In the genomic region with DNA sequence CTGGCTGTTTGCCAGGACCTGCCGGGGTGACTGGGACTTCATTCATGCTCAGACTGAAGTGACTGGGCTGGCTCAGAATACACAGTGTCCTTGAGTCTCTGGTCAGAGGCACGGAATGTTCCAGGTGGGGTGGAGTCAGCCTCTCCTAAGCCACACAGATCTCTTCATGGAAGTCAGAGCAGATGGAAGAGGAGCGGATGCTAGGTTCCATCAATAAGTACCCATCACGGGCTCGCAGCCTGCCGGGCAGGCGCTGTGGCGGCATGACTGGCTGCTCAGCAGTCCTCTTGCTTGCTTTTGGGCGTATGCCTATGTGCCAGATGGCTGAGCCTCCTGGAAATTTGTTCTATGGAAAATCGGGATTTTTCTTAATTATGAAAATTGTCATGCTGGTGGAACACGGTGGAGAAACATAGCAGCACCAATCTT, we compare ENCODE assay signal across 9 mouse cellular contexts. TPM values are rescaled to one million over a fixed set of nuclear protein-coding genes. Genes with fewer than 3 reads are reported as not detected.
DNase-seq lines count a peak whose midpoint lies in the region; ATAC-seq and TF ChIP-seq lines count a peak whose summit lies in the region.
"Had no signal": no experiment of that assay in that cellular context is flagged by ENCODE, and none has a peak within 500 bp of the region (broad histone marks: within the 10 kb centered on the region; RNA-seq: fewer than 3 reads in every experiment).

No protein-coding gene starts in this region.

- H3K9me3 ChIP-seq in heart, embryonic 12.5 days (replicated peaks), result no peaks in the 10 kb centered on the region
- H3K9me3 ChIP-seq: limb, embryonic 13.5 days had no signal

- H3K4me1 ChIP-seq in heart, embryonic 12.5 days (replicated peaks), result peaks cover 18% of the 10 kb centered on the region

- intact Hi-C loops in heart, postnatal 10 days (cut with DNase I), result no loop called here

- no peak overlapping the region for H3K4me2 ChIP-seq in heart, embryonic 12.5 days
- H3K4me2 ChIP-seq: limb, embryonic 13.5 days had no signal

- 72% methylated on average over 11 of the region's 11 CpGs for WGBS in heart, embryonic 12.5 days

- H3K27me3 ChIP-seq in heart, embryonic 12.5 days (replicated peaks), result no peaks in the 10 kb centered on the region
- H3K27me3 ChIP-seq: limb, embryonic 13.5 days had no signal

- ATAC-seq in heart, embryonic 12.5 days (ENCODE audit: insufficient number of reproducible peaks, low FRiP score), result peak; percentile 53; the same call in 1 of the 2 replicates

- H3K27ac ChIP-seq in heart, embryonic 12.5 days (ENCODE audit: poor library complexity, severe bottlenecking), result peak overlapping the region; percentile 64
- H3K27ac ChIP-seq: limb, embryonic 13.5 days had no signal

- TF ChIP-seq POLR2A in brain, embryonic 14.5 days (IDR thresholded peaks at IDR 0.05; ENCODE audit: borderline replicate concordance, extremely low read depth, insufficient read depth, insufficient read length, poor library complexity, severe bottlenecking), result no peak

- no peak overlapping the region for H3K9ac ChIP-seq in heart, embryonic 12.5 days
- H3K9ac ChIP-seq: limb, embryonic 13.5 days had no signal

- no peak for TF ChIP-seq CTCF in brain, embryonic 14.5 days (IDR thresholded peaks at IDR 0.05; ENCODE audit: borderline replicate concordance, extremely low read depth, insufficient read depth, insufficient read length)

- DNase-seq in heart, postnatal 10 days, result no peak
- peak; percentile 89 for DNase-seq in brain, embryonic 14.5 days (ENCODE audit: low read depth)
- peak; percentile 87 to 94 for DNase-seq in layer of hippocampus, adult 18-20 months (ENCODE audit: low spot score in 2 of 2)
- peak; percentile 49 for DNase-seq in lung, postnatal 14 days
- no peak for DNase-seq in spleen, adult 12 weeks (ENCODE audit: low spot score)
- no peak for DNase-seq in gastrocnemius, postnatal 25 days
- no peak for DNase-seq in ovary, postnatal 36 days (ENCODE audit: low spot score)

- no peaks in the 10 kb centered on the region for H3K36me3 ChIP-seq in heart, embryonic 12.5 days
- H3K36me3 ChIP-seq: limb, embryonic 13.5 days had no signal

- H3K4me3 ChIP-seq in heart, embryonic 12.5 days, result no peak overlapping the region
- H3K4me3 ChIP-seq: limb, embryonic 13.5 days had no signal

RNA-seq across cellular contexts. Expression of gene Lrpap1, which starts 32.6 kb away (rescaled TPM):
- polyA plus RNA-seq in heart, embryonic 12.5 days (2016; fragmentation: Nextera tagmentation; extraction: Ambion mirVana), result 142 and 147 TPM in 2 replicates
- total RNA-seq in heart, postnatal 10 days (2021), result 10 to 100 TPM; 52.6 to 58.3 TPM
- 46.7 and 59.3 TPM in 2 replicates for polyA plus RNA-seq in brain, embryonic 14.5 days (2012; rRNA removed)
- total RNA-seq in layer of hippocampus, adult 18-20 months (2021), result 100 to 1,000 TPM; 142 to 166 TPM
- total RNA-seq in gastrocnemius, postnatal 25 days (2021), result 10 to 100 TPM; 22.2 to 35.2 TPM

Comparison
In these comparisons a context has a peak if more than half of its experiments do, and no peak if none do; other contexts are left out.
1. DNase-seq: peak in brain, embryonic 14.5 days (single experiment), layer of hippocampus, adult 18-20 months (2 of 2) and lung, postnatal 14 days (single experiment); none in heart, postnatal 10 days (0 of 2), spleen, adult 12 weeks (single experiment), gastrocnemius, postnatal 25 days (single experiment) and ovary, postnatal 36 days (single experiment).